Mouse (Mus musculus): ENCODE results near the gene Gm38119.
"Not testable (repeated sequence)": the region's sequence is repeated elsewhere in the genome, so short reads cannot be mapped to it uniquely, and the experiment has no call there.

Gm38119 gene

GRCm38 (mm10) chr3:92738996-92739395 is at the start of gene Gm38119:
Gene Gm38119, minus strand, starts transcription at chr3:92739096.
- in situ Hi-C loops (cut with MboI, MseI), result no loop called here

- in situ Hi-C loops (cut with MboI, MseI), result no loop called here
Measured at GRCm38 (mm10) chr3:92778799-92779198, 39.9 kb upstream of the Gm38119 start, which contains the start of gene Lce1i. Gene Lce1i, minus strand, starts transcription at chr3:92778899.

GRCm38 (mm10) chr3:92771573-92771972 is 32.7 kb upstream of the Gm38119 start:
- in situ Hi-C loops (cut with MboI, MseI), result no loop called here

GRCm38 (mm10) chr3:92764965-92765364 is 26.1 kb upstream of the Gm38119 start, which contains the start of gene Lce1h:
Gene Lce1h, minus strand, starts transcription at chr3:92765065.
- in situ Hi-C loops (cut with MboI, MseI), result no loop called here

- in situ Hi-C loops (cut with MboI, MseI), result no loop called here
Measured at GRCm38 (mm10) chr3:92753197-92753596, 14.3 kb upstream of the Gm38119 start.

GRCm38 (mm10) chr3:92752238-92752637 is 13.3 kb upstream of the Gm38119 start, which contains the start of gene Lce1g:
Gene Lce1g, minus strand, starts transcription at chr3:92752338.
- in situ Hi-C loops (cut with MboI, MseI), result no loop called here

GRCm38 (mm10) chr3:92722631-92723030 is 16.3 kb downstream of the Gm38119 start:
- in situ Hi-C loops (cut with MboI, MseI), result no loop called here

- in situ Hi-C loops (cut with MboI, MseI), result no loop called here
Measured at GRCm38 (mm10) chr3:92720250-92720649, 18.6 kb downstream of the Gm38119 start, which contains the start of gene Lce1f. Gene Lce1f, minus strand, starts transcription at chr3:92720350.

GRCm38 (mm10) chr3:92715122-92715521 is 23.8 kb downstream of the Gm38119 start:
- in situ Hi-C loops (cut with MboI, MseI), result no loop called here

GRCm38 (mm10) chr3:92708974-92709373 is 29.9 kb downstream of the Gm38119 start, which contains the start of gene Lce1e:
Gene Lce1e, minus strand, starts transcription at chr3:92709074.
- in situ Hi-C loops (cut with MboI, MseI), result no loop called here

GRCm38 (mm10) chr3:92694613-92695012 is 44.3 kb downstream of the Gm38119 start:
- in situ Hi-C loops (cut with MboI, MseI), result no loop called here

GRCm38 (mm10) chr3:92691688-92692087 is 47.2 kb downstream of the Gm38119 start:
- in situ Hi-C loops (cut with MboI, MseI), result no loop called here

GRCm38 (mm10) chr3:92689154-92689553 is 49.7 kb downstream of the Gm38119 start:
- in situ Hi-C loops (cut with MboI, MseI), result not testable (repeated sequence)

Measured in T-helper 1 cell (primary cell).